Mouse (Mus musculus) liver, embryonic 13.5 days (tissue): Measurements from ENCODE around the gene Celf2. TPM values are rescaled to one million over a fixed set of nuclear protein-coding genes. Genes with fewer than 3 reads are reported as not detected.
A peak's percentile ranks its signal among the peaks of the same experiment; 100 is the strongest.

Source experiments
- ATAC-seq: fragments of 200-750 bp; cut with Nextera tagmentation; 2 replicates; pipeline ENCODE4 v1.8.0; 2017; ENCODE audit warnings: low read depth, mild to moderate bottlenecking, moderate number of reproducible peaks, moderate library complexity
- DNase-seq: peaks from one replicate; pipeline ENCODE4 v3.0.0; 2022
- H3K27ac ChIP-seq: fragments of 300-500 bp; sonication (generic); 2 replicates; pipeline ENCODE4 v1.5.1; 2015; ENCODE audit warnings: moderate library complexity, mild to moderate bottlenecking, inconsistent platforms
- H3K27me3 ChIP-seq: fragments of 300-500 bp; sonication (generic); 2 replicates; pipeline ENCODE4 v1.6.1; 2015; ENCODE audit warnings: mild to moderate bottlenecking, inconsistent platforms
- H3K36me3 ChIP-seq: fragments of 300-500 bp; sonication (generic); 2 replicates; pipeline ENCODE4 v1.6.1; 2015; ENCODE audit warnings: mild to moderate bottlenecking, inconsistent platforms
- H3K4me1 ChIP-seq: fragments of 300-500 bp; sonication (generic); replicated peaks from 2 replicates; pipeline ENCODE4 v1.6.1; 2015; ENCODE audit warnings: inconsistent platforms
- H3K4me2 ChIP-seq: fragments of 300-500 bp; sonication (generic); 2 replicates; pipeline ENCODE4 v1.6.1; 2015; ENCODE audit warnings: inconsistent platforms, mild to moderate bottlenecking, moderate library complexity
- H3K4me3 ChIP-seq: fragments of 300-500 bp; sonication (generic); replicated peaks from 2 replicates; pipeline ENCODE4 v1.5.1; 2015; ENCODE audit warnings: mild to moderate bottlenecking, inconsistent platforms
- H3K9ac ChIP-seq: fragments of 300-500 bp; sonication (generic); 2 replicates; pipeline ENCODE4 v1.6.1; 2015; ENCODE audit warnings: mild to moderate bottlenecking, inconsistent platforms
- H3K9me3 ChIP-seq: fragments of 300-500 bp; sonication (generic); replicated peaks from 2 replicates; pipeline ENCODE4 v1.6.1; 2016; ENCODE audit warnings: inconsistent platforms
- WGBS: fragments of 180-500 bp; shearing (Covaris S2); methylation state at CpG from one replicate; pipeline ENCODE4 v1.1.7; 2015; ENCODE audit not compliant: insufficient replicate concordance; 5-methylcytosine and 5-hydroxymethylcytosine counted together
- polyA plus RNA-seq: library from polyadenylated mRNA; unstranded; fragments of >200 nt; fragmentation: Nextera tagmentation; extraction: Ambion mirVana; gene quantifications from 2 replicates; pipeline ENCODE4 v1.2.1, GENCODE M21; 2015

The Celf2 gene
- polyA plus RNA-seq, 1 experiment from 2014 or later = 11.0 TPM

DNA sequence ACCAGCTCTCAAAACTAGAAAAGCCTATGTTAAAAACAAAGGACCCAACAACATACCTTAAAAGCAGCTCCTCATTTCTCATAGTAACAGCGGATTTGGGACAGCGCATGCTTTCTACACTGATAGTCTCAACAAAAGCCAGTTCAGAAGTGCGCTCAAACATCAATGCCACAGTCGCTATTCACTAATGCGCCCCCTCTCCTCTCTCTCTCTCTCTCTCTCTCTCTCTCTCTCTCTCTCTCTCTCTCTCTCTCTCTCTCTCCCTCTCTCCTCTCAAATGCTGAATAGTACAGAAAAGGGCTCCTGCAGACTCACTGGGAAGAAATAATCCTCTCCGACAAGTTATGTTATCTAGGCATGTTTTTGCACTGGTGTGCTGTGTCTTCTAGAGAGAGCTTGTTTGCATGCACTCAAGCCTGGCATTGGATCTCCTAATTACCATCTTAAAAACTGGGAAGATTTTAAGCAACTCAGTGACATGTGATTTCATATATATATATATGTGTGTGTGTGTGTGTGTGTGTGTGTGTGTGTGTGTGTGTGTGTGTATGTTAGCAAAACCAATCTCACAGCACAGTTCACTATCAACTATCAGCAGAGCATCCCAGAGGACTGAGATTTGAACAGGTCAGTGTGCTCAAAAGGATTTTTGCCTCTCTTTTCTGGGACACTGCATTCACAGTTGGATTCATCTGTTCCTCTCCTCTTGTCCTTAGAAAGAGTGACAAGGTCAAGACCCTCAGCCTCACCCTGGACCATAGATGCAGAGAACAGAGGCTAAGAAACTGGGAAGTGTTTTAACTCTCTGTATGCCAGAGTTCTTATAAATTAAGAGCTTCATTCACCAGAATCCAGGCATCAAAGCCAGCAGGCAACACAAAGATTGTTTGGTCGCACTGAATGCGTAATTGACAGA lies 624.3 kb downstream of the Celf2 start:
- Histone ChIP-seq H3K9ac (no peak overlapping the region), H3K27me3 (no peaks in the 10 kb centered on the region), H3K27ac (no peak overlapping the region), H3K4me1 (no peaks in the 10 kb centered on the region), H3K4me3 (no peak overlapping the region), H3K9me3 (no peaks in the 10 kb centered on the region), H3K4me2 (no peak overlapping the region), H3K36me3 (no peaks in the 10 kb centered on the region)
- ATAC-seq = no peak
- no peak for DNase-seq
- 69% methylated on average over 8 of the region's 8 CpGs for WGBS

GRCm38 (mm10) chr2:6883996-6884795 lies 625.2 kb downstream of the Celf2 start:
- no peak overlapping the region for H3K4me2 ChIP-seq
- WGBS = 53% methylated on average over 13 of the region's 13 CpGs

DNA sequence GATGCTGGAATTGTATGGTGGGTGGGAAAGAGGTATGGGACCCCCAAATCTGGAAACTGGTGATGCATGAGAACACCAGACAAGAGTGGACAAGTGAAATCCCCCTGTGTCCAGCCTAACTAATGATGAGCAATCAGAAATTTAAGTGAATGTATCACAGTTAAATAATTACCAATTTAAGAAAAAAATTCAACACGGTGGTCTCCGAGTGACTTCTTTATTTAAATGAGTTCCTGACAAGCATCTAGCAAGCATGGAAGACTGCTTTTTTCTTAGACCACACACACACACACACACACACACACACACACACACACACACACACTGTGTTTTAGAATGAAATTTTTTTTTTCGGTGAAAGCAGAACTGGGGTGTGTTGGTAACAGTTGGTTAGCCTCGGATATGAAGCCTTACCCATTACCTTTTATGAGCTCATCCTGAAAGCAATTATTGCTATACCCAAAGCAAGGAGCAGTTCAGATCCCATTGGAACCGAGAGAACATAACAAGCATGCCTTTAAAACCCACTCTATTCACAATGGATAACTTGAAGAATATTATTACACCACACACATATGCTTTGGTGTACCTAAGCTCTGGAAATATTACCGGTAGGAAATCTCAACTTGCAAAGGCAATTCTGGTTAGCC lies 627.0 kb downstream of the Celf2 start:
- Histone ChIP-seq H3K9ac (no peak overlapping the region), H3K4me2 (no peak overlapping the region), H3K4me3 (no peak overlapping the region), H3K36me3 (no peaks in the 10 kb centered on the region), H3K9me3 (no peaks in the 10 kb centered on the region), H3K27me3 (no peaks in the 10 kb centered on the region), H3K27ac (no peak overlapping the region), H3K4me1 (no peaks in the 10 kb centered on the region)
- no peak for DNase-seq
- no peak for ATAC-seq
- WGBS = 71% methylated on average over 6 of the region's 6 CpGs

More at GRCm38 (mm10) chr2:6883996-6884795, 625.2 kb downstream of the Celf2 start:
- no peaks in the 10 kb centered on the region for H3K4me1 ChIP-seq
- H3K36me3 ChIP-seq = no peaks in the 10 kb centered on the region
- H3K9me3 ChIP-seq = no peaks in the 10 kb centered on the region
- no peak overlapping the region for H3K4me3 ChIP-seq
- H3K27me3 ChIP-seq = no peaks in the 10 kb centered on the region
- H3K9ac ChIP-seq = no peak overlapping the region
- no peak overlapping the region for H3K27ac ChIP-seq
- DNase-seq = no peak
- no peak for ATAC-seq

GRCm38 (mm10) chr2:6880941-6881575 lies 628.3 kb downstream of the Celf2 start:
- WGBS = 75% methylated on average over 6 of the region's 6 CpGs
- Histone ChIP-seq H3K27ac (no peak overlapping the region), H3K27me3 (no peaks in the 10 kb centered on the region), H3K9ac (no peak overlapping the region), H3K9me3 (no peaks in the 10 kb centered on the region), H3K36me3 (no peaks in the 10 kb centered on the region), H3K4me3 (no peak overlapping the region), H3K4me1 (no peaks in the 10 kb centered on the region), H3K4me2 (no peak overlapping the region)
- ATAC-seq (no peak), DNase-seq (no peak)

GRCm38 (mm10) chr2:6877094-6877493 lies 632.3 kb downstream of the Celf2 start:
- no peaks in the 10 kb centered on the region for H3K9me3 ChIP-seq
- H3K9ac ChIP-seq = no peak overlapping the region
- no peak overlapping the region for H3K4me2 ChIP-seq
- ATAC-seq (no peak), DNase-seq (no peak)
- H3K27ac ChIP-seq = no peak overlapping the region
- WGBS = 56% methylated on average over 5 of the region's 5 CpGs
- no peak overlapping the region for H3K4me3 ChIP-seq
- H3K4me1 ChIP-seq = no peaks in the 10 kb centered on the region; the same call in 1 of the 2 replicates
- H3K27me3 ChIP-seq = peaks cover 31% of the 10 kb centered on the region
- H3K36me3 ChIP-seq = no peaks in the 10 kb centered on the region

DNA sequence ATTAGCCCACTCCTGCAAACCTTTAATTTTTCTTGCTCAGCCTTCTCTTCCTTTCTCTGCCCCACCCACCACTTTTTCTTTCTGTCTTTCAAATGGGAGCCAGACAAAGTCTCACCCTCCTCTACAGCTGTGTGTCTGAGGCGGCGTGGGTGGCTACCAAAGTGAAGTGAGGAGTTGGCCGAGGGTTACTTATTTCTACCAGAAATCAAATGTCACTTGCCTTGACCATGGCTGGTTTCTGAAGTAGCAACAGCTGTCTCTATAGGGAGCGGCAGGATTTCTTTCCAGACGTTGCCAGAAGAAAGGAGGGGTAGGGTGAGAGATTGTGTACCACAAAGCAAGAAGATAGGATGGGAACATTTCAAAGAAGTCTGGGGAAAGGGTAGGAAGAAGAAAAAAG lies 632.8 kb downstream of the Celf2 start:
- H3K4me3 ChIP-seq = no peak overlapping the region
- H3K36me3 ChIP-seq = no peaks in the 10 kb centered on the region
- H3K9ac ChIP-seq = no peak overlapping the region
- no peak for ATAC-seq
- no peaks in the 10 kb centered on the region; the same call in 1 of the 2 replicates for H3K4me1 ChIP-seq
- peaks cover 36% of the 10 kb centered on the region for H3K27me3 ChIP-seq
- WGBS = 39% methylated on average over 5 of the region's 5 CpGs
- DNase-seq = no peak
- H3K9me3 ChIP-seq = no peaks in the 10 kb centered on the region
- H3K4me2 ChIP-seq = no peak overlapping the region
- no peak overlapping the region for H3K27ac ChIP-seq

DNA sequence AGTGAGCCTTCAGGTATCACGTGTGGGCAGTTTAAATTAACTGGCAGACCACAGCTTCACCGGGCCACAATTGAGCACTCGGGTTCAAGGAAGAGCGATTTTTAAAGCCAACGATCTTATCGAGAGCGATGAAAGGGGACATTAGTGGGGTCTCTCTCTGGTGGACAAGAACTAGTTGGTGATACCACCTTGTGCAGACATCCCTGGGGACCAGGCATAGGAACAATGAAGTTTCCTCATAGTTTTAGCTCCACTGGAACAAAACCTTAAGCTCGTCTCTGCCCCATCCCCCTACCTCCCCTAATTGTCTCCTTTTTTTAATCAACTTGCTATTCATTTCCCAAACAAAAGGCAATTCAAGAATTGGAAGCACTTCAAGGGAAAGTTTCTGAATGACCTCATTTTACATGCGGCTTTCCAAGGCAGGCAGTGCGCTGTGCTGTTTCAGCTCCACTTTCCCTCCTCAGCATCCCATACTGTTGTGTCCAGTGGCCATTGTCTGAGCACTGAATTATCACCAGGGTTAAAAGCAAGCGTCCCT lies 634.2 kb downstream of the Celf2 start:
- peaks cover 50% of the 10 kb centered on the region for H3K27me3 ChIP-seq
- no peak overlapping the region for H3K27ac ChIP-seq
- DNase-seq (no peak), ATAC-seq (no peak)
- no peaks in the 10 kb centered on the region; the same call in 1 of the 2 replicates for H3K4me1 ChIP-seq
- H3K9ac ChIP-seq = no peak overlapping the region
- no peaks in the 10 kb centered on the region for H3K36me3 ChIP-seq
- H3K4me2 ChIP-seq = no peak overlapping the region
- H3K9me3 ChIP-seq = no peaks in the 10 kb centered on the region
- WGBS = 54% methylated on average over 11 of the region's 11 CpGs
- no peak overlapping the region for H3K4me3 ChIP-seq

GRCm38 (mm10) chr2:6874266-6874955 lies 635.0 kb downstream of the Celf2 start:
- no peak overlapping the region for H3K4me3 ChIP-seq

GRCm38 (mm10) chr2:6873711-6874110 lies 635.7 kb downstream of the Celf2 start:
- no peak overlapping the region for H3K27ac ChIP-seq
- ATAC-seq = no peak
- H3K9ac ChIP-seq = no peak overlapping the region
- H3K36me3 ChIP-seq = no peaks in the 10 kb centered on the region
- DNase-seq = no peak
- H3K4me3 ChIP-seq = no peak overlapping the region
- H3K9me3 ChIP-seq = no peaks in the 10 kb centered on the region
- H3K4me2 ChIP-seq = no peak overlapping the region
- peaks cover 55% of the 10 kb centered on the region for H3K27me3 ChIP-seq
- H3K4me1 ChIP-seq = no peaks in the 10 kb centered on the region; the same call in 1 of the 2 replicates
- WGBS = 70% methylated on average over 1 of the region's 1 CpGs

More at GRCm38 (mm10) chr2:6874266-6874955, 635.0 kb downstream of the Celf2 start:
- WGBS = 56% methylated on average over 10 of the region's 10 CpGs
- Histone ChIP-seq H3K9ac (no peak overlapping the region), H3K9me3 (no peaks in the 10 kb centered on the region), H3K27ac (no peak overlapping the region), H3K4me1 (no peaks in the 10 kb centered on the region; the same call in 1 of the 2 replicates), H3K27me3 (peaks cover 55% of the 10 kb centered on the region), H3K36me3 (no peaks in the 10 kb centered on the region), H3K4me2 (no peak overlapping the region)
- ATAC-seq = no peak
- no peak for DNase-seq

DNA sequence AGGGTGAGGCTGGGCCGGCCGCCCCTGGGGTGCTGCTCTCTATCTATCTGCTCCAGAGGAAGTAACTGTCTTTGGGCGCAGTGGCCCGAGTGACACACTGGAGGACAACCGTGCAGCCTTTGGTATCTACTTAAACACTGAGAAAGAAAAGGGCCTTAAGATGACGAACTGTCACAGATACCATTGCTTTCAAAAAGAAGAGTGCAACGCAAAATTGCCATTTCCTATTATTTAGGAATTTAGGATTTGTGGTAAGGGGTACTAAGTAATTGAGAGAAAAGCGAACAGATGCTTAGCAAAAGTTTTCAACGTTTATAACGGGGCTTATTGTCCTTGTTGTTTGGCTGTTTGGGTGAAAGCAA lies 636.5 kb downstream of the Celf2 start:
- 8% methylated on average over 10 of the region's 10 CpGs for WGBS
- no peaks in the 10 kb centered on the region for H3K36me3 ChIP-seq
- no peak for DNase-seq
- H3K4me3 ChIP-seq = peak overlapping the region; percentile 63
- peaks cover 55% of the 10 kb centered on the region for H3K27me3 ChIP-seq
- ATAC-seq = peak; percentile 74; the same call in 1 of the 2 replicates
- no peaks in the 10 kb centered on the region for H3K9me3 ChIP-seq
- H3K4me1 ChIP-seq = no peaks in the 10 kb centered on the region; the same call in 1 of the 2 replicates
- H3K9ac ChIP-seq = peak overlapping the region; percentile 41; the same call in 1 of the 2 replicates
- H3K27ac ChIP-seq = no peak overlapping the region
- H3K4me2 ChIP-seq = peak overlapping the region; percentile 84
